Mouse (Mus musculus) fat pad, adult 2 months (tissue): Measurements from ENCODE around the gene Gm17545.

Experiments used
- DNase-seq: peaks from one replicate; pipeline ENCODE4 v3.0.0-alpha.2; 2011; ENCODE audit warnings: low read depth, low spot score; ENCODE audit errors: extremely low read depth

Gm17545 gene

DNA sequence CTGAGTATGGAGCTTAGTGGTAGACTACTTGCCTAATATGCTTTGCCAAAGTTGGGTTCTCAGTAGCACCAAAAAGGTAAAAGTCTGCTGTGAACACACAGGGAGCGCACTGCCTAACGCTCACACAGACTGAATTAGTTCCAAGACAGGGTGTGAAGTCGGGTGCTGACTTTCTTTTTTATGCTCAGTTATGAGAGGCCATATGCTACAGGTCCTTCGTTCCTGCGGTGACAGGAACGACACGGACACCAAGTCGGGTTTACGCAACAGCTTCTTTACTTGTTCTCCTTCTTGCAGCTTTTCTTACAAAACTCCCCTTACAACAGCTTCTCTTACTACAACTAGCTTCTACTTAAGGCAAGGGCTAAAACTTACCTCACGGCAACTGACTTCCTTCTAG is 10.9 kb upstream of the Gm17545 start:
- peak; percentile 49 for DNase-seq

DNA sequence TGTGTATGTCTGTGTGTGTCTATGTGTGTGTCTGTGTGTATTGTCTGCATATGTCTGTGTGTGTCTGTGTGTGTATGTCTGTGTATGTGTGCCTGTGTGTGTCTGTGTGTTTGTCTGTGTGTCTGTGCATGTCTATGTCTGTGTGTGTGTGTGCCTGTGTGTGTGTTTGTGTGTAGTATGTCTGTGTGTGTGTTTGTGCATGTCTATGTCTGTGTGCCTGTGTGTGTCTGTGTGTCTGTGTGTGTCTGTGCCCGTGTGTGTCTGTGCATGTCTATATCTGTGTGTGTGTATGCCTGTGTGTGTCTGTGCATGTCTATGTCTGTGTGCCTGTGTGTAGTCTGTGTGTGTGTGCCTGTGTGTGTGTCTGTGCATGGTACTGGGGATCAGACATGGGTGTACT is 9.0 kb upstream of the Gm17545 start:
- no peak for DNase-seq

DNA sequence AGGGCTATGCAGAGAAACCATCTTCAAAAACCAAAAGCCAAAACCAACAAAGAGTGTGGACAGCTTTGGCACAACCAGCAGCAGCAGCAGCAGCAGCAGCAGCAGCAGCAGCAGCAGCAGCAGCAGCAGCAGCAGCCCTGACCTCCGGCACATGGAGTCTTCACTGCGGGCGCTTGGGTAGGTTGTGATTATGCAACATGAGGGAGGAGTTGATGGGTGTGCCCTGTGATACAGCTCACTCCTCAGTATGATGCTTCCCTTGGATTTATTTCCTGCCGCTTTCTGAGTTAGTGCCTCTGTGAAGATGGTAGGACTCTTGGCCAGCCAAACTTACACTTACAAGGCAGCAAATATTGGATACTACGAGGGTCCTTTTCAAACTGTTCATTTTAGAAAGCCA is 6.9 kb upstream of the Gm17545 start:
- no peak for DNase-seq

DNA sequence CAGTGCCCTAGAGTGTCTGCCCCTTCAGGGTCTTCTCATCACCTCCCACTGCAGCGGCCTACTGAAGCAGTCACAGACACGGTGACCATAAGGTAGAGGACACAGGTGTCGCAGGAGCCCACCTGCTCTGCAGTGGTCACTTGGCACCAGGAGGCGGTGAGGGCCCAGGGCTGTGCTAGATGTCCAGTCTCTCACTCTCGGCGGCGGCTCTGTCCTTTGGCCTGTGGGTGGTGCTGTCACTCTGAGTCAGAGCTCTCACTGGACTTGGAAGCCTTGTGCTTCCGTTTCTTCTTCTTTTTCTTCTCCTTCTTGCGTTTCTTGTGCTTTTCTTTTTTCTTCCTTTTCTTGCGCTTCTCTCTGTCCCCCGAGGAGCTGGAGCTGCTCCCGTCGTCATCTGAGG is 5.7 kb upstream of the Gm17545 start:
- DNase-seq, result no peak

DNA sequence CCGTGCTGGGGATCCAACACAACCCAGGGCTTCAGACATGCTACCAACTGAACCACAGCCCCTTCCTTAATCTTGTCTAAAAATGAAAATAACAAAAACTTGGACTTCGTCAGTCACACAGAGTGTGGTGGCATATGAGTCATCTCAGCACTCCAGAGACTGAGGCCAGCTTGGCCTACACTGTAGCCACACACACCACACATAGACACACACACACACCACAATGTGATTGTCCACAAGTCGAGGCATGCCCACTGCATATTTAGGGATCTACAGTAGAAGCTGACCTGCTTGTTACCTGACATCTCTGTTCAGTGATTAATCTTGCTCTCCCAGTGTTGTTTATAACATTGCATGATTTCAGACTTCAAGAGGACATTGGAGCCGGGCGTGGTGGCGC is 4.9 kb upstream of the Gm17545 start:
- DNase-seq, result no peak

DNA sequence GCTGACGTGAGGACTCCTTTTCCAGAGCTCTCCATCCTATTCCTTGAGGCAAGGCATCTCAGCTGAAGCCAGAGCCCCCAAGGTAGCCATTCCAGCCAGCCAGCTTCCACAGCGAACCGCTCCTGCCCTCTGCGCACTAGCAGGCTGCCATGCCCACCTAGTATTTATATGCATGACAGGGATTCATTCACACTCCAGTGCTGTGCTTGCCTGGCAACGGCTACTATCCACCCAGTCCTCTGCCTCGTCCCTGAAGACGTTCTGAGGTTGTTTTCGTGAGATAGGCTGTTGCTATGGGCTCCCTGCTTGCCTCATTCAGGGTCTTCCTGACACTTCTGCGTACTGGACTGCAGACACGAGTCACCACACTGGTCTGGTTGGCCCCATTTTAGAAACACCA is 1.4 kb upstream of the Gm17545 start:
- DNase-seq, result no peak

DNA sequence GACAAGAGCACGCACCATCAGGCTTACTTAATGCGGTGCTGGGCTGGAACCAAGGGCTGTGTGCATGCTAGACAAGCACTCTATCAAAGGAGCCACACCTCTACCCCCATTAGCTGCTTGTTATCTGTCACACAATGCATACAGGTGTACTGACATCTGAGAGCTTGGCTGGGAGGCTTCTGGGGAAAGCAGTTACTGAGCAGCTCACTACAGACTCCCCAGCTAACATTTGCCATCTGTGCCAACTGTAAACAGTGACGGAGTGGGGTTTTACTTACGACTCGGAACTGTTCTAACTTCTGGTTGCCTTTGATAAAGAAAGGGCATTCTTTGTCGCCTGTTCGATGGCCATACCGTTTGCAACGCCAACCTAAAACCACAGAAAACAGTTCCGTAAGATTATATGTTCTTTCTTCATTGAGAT is 577 bp upstream of the Gm17545 start:
- no peak for DNase-seq

DNA sequence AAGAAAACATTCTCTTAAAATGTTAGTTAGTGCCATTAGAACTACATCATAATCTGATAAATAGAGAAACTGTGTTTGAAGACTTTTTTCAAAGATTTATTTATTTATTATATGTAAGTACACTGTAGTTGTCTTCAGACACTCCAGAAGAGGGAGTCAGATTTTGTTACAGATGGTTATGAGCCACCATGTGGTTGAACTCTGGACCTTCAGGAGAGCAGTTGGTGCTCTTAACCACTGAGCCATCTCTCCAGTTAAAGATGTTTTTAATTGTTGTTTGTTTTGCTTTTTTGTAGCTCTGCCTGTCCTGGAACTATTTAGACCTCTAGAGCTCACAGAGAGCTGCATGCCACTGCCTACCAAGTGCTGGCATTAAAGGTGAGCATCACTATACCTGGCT is 951 bp downstream of the Gm17545 start:
- DNase-seq, result no peak

DNA sequence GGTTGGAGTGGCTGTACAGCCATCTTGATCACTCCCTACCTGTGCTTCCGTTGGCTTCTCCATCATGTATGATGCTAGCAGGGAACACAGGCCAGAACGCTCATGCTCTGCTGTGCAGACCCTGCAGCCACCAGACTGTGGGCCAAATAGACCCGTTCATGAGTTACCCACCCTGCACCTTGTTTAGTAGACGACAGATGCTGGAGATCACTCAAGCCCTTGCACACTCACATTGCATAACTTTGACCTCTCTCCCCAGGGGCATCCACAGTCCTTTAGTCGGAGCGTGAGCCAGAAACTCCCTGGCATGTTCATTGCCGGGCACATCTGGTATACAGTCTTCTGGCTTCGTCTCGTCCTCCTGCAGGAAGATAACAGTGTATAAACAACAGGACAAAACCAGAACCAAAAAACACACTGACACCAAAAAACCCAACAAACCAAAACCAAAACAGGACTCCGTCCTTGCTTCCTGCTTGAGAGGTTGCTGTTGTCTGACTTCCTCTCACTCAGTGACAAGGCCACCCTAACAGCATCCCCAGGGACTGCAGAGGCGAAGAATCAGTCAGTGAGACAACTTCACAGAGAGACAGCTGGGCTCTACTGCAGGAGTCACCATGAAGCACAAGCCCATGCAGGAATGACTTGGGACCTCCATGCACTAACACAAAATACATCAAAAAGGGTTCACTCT is 3.2 kb downstream of the Gm17545 start:
- DNase-seq, result no peak

DNA sequence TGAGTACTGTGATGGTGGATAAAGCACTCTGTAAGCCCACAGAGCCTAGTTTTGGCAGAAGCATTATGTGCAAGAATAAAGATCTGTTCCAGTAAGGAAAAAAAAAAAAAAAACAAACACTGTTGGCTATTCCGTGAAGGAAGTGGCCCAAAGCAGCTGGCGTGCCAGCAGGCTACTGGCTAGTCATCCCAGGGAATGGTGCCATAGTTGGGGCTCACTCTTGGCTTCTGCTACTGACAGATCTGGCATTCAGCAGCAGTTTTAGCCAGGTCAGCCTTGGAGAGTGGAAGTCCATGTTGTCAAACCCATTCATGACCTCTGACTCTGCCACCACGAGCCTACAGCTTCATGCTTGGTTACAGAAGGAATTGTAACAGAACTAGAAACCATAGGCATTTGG is 7.9 kb downstream of the Gm17545 start:
- DNase-seq, result peak; percentile 23

DNA sequence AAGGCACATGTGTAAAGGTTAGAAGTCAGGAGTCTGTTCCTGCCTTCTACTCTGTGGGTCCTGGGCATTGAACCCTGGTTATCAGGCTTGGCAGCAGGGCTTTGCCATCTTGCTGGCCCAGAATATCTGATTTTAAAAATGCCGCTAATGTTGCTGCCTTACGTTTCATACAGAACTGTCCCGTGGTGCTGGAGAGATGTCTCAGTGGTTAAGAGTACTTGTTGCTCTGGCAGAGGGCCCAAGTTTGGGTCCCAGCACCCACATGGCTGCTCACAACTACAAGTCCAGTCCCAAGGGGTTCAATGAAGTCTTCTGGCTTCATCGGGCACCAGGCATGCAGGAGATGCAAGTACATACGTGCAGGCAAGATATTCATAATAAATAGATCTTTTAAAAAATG is 12.1 kb downstream of the Gm17545 start:
- DNase-seq, result no peak

DNA sequence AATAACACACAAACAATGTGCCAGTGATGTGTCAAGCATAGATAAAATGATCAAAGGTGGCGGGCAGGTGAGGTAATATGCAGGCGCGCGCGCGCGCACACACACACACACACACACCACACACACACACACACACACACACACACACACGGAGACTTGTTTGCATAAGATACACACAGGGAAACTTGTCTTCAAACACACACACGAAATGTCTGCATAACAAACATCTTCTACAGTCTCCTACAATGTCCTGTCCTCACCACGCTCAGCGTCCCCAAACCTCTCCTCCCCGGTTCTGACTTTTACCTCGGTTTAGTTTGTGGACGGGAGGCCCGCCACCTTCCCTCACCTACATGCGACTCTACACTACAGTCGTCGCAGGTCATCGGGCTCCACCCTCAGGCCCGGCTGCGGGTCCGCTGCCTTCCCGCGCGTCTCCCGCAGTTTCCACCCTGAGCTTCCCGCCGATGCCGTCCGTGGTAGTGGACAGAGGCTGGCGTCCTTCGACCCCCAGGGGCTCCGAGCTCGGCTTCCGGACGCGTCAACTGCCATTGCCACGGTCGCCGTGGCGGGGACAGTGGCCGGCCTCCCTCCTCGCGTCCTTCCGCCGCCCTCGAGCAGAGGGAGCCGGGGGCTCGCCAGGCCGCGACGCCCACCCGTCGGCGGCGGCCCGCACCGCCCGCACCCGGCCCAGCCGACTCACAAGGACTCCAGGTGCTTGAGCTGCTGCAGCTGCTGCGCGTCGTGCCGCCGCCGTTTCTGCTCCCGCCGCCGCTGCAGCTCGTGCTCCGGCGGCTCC is 13.5 kb downstream of the Gm17545 start:
- DNase-seq, result no peak

DNA sequence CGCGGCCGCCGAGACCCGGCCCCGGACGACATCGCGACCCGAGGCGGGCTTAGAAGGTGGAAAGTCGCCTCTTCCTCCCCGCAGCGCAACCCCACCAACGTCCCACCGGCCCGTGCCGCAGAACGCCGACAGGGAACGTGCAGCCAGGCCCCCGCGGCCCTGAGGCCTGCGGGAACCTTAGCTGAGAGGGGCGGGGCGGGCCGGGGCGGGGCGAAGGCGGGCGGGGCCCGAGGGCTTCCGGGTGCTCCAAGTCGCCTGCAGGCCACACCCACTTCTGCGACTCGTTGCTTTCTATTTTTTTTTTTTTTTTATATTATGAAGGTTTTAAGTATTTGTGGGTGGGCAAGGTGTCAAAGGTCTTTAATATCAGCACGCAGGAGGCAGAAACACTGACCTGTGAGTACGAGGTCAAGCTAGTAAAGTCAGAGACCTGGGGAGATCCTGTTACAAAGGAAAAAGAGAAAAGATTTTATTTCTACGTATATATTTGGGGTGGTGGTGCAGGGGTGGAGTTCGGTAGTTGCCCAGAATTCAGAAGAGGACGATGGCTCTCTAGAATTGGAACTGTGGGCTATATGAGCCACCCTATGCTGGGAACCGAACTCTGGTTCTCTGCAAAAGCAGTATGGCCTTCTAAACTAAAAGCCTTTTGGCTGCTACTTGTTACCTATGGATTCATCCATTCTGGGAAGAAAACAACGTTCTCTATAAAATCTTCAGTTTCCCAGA is 14.2 kb downstream of the Gm17545 start:
- no peak for DNase-seq

DNA sequence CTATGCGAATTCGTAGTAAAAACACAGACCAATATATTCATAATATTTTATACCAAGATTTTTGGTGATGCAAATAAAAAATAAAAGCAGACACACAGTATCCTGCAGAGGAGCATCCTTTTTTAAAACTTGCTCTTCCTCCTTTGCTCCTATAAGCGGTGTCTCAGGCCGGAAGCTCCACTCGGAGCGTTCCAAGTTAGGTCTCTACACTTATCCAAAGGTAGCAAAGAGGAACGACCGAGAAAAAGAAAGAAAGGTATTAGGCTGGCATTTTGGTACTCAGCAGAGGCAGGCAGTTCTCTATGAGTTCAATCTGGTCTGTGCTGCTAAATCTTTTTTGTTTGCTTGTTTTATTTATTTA is 14.8 kb downstream of the Gm17545 start:
- DNase-seq, result no peak

DNA sequence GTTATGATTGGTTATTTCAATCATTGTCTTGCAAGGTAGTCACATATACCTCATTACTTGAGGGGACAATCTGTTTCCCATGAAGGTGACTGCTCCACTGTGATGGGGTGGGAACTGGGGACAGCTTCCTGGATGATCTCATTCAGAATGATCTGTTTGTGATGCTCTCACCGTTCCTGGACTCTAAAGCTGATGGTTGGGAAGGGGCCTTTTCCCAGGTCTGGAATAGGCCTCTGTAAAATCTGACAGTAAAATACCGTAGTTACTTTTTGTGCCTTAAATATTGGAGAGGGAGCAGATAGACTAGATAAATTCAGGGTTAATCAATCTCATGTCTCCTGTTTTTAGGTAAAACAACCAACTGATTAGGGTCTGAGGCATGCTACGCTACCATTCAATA is 15.6 kb downstream of the Gm17545 start, which contains the start of gene Rp9:
Rp9 (minus strand) TSS at position 101 of the 400 bp plus-strand sequence.
- no peak for DNase-seq

DNA sequence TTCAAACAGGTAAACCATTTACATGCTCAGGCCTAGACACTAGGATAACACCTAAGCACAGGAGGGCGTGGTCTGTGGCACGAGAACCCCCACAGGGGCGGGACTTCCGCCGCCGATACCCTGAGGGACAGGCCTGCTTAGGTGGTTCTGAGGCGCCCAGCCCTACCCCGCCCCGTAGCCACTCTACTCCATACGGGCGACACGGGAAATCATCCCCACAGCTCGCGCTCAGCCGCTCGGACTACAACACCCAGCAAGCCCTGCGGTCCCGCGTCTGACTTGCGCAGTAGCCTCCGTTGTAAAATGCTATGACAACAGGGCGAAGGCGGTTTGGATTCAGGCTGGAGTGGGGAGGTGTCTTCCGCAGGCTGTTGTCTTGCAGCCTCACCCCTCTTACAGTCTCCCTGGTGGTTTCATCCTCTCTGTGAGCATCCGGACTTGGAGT is 21.4 kb downstream of the Gm17545 start, which contains the start of gene Bbs9:
Bbs9 (plus strand) TSS at position 292 of the 445 bp plus-strand sequence.
- DNase-seq, result peak; percentile 50

DNA sequence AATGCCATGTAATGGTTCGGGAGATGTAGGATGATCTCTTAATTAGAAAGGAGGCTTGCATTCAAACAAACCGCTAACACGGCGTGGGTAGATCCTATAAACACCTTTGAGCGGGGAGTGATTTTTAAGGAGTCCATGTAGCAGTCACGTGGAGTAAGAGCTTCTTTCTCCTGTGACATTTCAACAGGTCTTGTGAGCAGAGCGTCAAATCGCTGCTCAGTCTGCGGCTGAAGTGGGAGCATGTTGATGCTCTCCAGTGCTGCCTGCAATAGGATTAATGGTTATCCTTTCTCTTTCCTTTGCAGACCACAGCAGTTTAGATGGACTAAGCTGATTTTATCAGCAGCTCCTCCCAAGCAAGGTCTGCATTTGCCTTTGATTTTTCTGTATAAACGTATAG is 22.2 kb downstream of the Gm17545 start:
- no peak for DNase-seq

DNA sequence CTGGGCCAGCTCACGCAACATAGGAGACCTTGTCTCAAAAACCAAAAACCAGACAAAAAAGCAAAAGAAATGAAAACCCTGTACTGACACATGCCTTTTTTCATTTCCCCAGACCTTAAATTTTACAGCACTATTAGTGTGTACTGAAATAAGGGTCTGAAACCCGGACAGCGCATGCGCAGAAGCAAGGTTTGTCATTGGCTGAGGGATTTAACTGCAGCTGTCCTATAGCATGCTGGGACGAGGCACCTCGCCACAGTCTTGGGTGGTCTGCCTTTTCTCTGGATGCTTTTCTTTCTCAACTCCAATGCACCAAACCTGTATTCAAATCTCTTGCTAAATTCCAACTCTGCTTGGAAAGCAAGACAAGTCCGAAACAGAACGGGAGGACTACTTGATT is 24.9 kb downstream of the Gm17545 start:
- no peak for DNase-seq

DNA sequence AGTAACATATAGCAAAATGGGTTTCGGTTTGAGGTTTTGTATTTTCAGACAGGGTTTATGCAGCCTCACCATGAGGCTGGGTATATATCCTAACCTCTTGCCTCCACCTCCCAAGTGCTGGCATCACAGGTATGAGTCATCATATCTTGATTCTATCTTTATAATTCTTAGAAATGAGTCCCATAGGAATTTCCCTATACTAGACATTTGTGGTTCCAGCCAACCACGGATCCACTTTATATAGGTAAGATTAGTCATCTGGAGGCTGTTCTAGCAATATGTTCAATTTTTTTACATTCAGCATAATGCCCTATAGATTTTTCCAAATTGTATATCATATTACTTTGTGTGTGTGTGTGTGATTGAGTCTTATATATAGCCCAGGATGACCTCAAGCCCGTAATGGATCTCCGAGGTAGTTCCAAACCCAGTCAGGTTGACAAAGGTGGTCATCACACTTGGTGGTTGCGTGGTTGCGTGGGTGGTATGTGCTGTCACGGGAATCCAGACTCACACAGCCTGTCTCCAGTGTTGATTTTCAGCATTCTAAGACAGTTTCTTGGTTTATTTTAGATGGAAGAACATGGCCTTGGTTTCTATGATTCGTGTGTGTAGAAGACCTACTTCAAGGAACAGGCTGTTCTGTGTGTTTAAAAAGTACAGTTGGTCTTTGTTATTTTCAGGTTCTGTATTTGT is 29.9 kb downstream of the Gm17545 start:
- DNase-seq, result no peak

DNA sequence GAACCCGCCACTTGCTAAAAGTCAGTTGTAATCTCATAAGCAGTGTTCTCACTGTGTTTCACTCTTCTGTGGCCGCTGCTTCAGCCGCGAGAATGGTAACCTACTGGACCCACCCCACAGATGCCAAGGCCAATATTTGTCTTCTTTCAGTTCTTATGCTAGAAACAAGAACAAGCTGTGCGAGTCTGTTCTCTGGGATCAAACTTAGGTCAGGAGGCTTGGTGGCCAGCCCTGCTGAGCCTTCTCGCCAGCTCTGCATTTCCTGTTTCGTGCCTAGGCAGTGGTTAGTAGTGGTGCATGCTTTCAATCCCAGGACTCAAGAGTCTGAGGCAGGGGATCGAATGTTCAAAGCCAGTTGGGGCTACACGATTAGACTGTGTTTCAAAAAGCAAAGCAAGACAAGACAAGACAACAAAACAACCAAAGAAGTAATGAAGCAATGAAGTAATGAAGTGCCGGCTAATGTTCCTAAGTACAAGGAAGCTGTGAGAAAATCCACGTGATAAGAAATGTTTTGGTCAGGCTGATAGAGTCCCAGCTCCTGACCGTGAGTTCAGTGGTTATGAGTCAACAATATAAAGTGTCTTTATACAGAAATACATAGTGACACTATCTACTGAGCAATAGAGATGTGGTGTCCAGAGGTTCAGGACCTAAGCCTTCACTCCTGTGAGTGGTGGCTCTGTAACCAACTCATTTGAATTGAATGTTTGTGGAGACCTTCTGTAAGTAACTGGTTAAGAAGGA is 30.6 kb downstream of the Gm17545 start:
- DNase-seq, result no peak
